Mouse (Mus musculus) myocyte (in vitro differentiated cells): ENCODE results near the gene Ndufs8. TPM values are rescaled to one million over a fixed set of nuclear protein-coding genes. Genes with fewer than 3 reads are reported as not detected.

ENCODE experiments used
- H3K27me3 ChIP-seq: one replicate; pipeline ENCODE4 v1.6.1; 2011; ENCODE audit not compliant: control insufficient read depth, insufficient read depth, insufficient read length
- H3K36me3 ChIP-seq: one replicate; pipeline ENCODE4 v1.6.1; 2011; ENCODE audit not compliant: control insufficient read depth, insufficient read depth
- H3K4me2 ChIP-seq: one replicate; pipeline ENCODE4 v1.6.1; 2011; ENCODE audit warnings: low read depth, control low read depth
- H3K4me3 ChIP-seq: one replicate; pipeline ENCODE4 v1.5.1; 2011; ENCODE audit warnings: mild to moderate bottlenecking, control low read depth, moderate library complexity
- H3K79me2 ChIP-seq: one replicate; pipeline ENCODE4 v1.6.1; 2011; ENCODE audit not compliant: control insufficient read depth, insufficient read depth
- H3ac ChIP-seq: one replicate; pipeline ENCODE4 v1.6.1; 2011; ENCODE audit not compliant: control insufficient read depth, insufficient read length
- CEBPB ChIP-seq: IDR thresholded peaks from 2 replicates; pipeline ENCODE4 v1.6.1; 2011; ENCODE audit warnings: mild to moderate bottlenecking, moderate library complexity; ENCODE audit not compliant: poor library complexity, insufficient read depth, severe bottlenecking
- E2F4 ChIP-seq: IDR thresholded peaks from one replicate; pipeline ENCODE4 v1.6.1; 2011; ENCODE audit warnings: mild to moderate bottlenecking, control low read depth, moderate library complexity; ENCODE audit not compliant: insufficient read depth
- MAX ChIP-seq: IDR thresholded peaks from one replicate; pipeline ENCODE4 v1.6.1; 2011; ENCODE audit warnings: low read depth, mild to moderate bottlenecking, control low read depth
- MYOD1 ChIP-seq, 3 experiments: IDR thresholded peaks; one replicate each; pipeline ENCODE4 v1.6.1; 2011; ENCODE audit warnings: control low read depth in 2 of 3, low read depth in 2 of 3, mild to moderate bottlenecking in 2 of 3, moderate library complexity in 1 of 3; ENCODE audit not compliant: insufficient read length in 2 of 3, control insufficient read depth in 1 of 3
- MYOG ChIP-seq, 3 experiments: IDR thresholded peaks; one replicate each; pipeline ENCODE4 v1.6.1; 2011; ENCODE audit warnings: control low read depth in 2 of 3, low read depth in 2 of 3, mild to moderate bottlenecking in 2 of 3; ENCODE audit not compliant: insufficient read length in 2 of 3, control insufficient read depth in 1 of 3, insufficient read depth in 1 of 3
- POLR2A ChIP-seq: IDR thresholded peaks from one replicate; pipeline ENCODE4 v1.6.1; 2011; ENCODE audit warnings: low read depth, mild to moderate bottlenecking, control low read depth, moderate library complexity; ENCODE audit not compliant: insufficient read length
- POLR2AphosphoS2 ChIP-seq: IDR thresholded peaks from one replicate; pipeline ENCODE4 v1.6.1; 2011; ENCODE audit warnings: low read depth, control low read depth; ENCODE audit not compliant: insufficient read length
- REST ChIP-seq: IDR thresholded peaks from one replicate; pipeline ENCODE4 v1.6.1; 2011; ENCODE audit warnings: mild to moderate bottlenecking, control low read depth, moderate library complexity; ENCODE audit not compliant: insufficient read depth, insufficient read length
- SRF ChIP-seq: IDR thresholded peaks from one replicate; pipeline ENCODE4 v1.6.1; 2011; ENCODE audit warnings: low read depth; ENCODE audit not compliant: control insufficient read depth, insufficient read length
- TCF12 ChIP-seq: IDR thresholded peaks from one replicate; pipeline ENCODE4 v1.6.1; 2011; ENCODE audit warnings: mild to moderate bottlenecking, control low read depth; ENCODE audit not compliant: poor library complexity, insufficient read depth, severe bottlenecking
- TCF3 ChIP-seq: IDR thresholded peaks from one replicate; pipeline ENCODE4 v1.6.1; 2011; ENCODE audit warnings: low read depth, control low read depth; ENCODE audit not compliant: insufficient read length
- USF1 ChIP-seq: IDR thresholded peaks from one replicate; pipeline ENCODE4 v1.6.1; 2011; ENCODE audit warnings: low read depth, mild to moderate bottlenecking, control low read depth, moderate library complexity
- polyA plus RNA-seq: library from polyadenylated mRNA; unstranded; fragments of >200 nt; fragmentation: generic; extraction: Trizol; gene quantifications from one replicate; pipeline ENCODE4 v1.2.1, GENCODE M21; 2012; ENCODE audit warnings: missing spikeins

Ndufs8 gene
- polyA plus RNA-seq, 1 experiment: 482 TPM

- Histone ChIP-seq H3K4me2 (peak overlapping the region; percentile 70), H3K36me3 (no peaks in the 10 kb centered on the region), H3K27me3 (no peaks in the 10 kb centered on the region), H3K79me2 (no peaks in the 10 kb centered on the region), H3ac (no peak overlapping the region), H3K4me3 (no peak overlapping the region)
- TF ChIP-seq TCF3 (peak; percentile 67), MYOG (IDR thresholded peaks at IDR 0.05; ENCODE audit: control insufficient read depth in 1 of 3, insufficient read depth in 1 of 3, insufficient read length in 2 of 3, low read depth in 2 of 3) (peak; percentile 2 to 96 (median 81)), MYOD1 (IDR thresholded peaks at IDR 0.05; ENCODE audit: control insufficient read depth in 1 of 3, insufficient read length in 2 of 3, low read depth in 2 of 3) (peak in 2 of 3 experiments; percentile 88 to 91), POLR2AphosphoS2 (peak; percentile 8), POLR2A (peak; percentile 39), SRF (no peak), TCF12 (no peak)
Observed at GRCm38 (mm10) chr19:3926279-3926678, 13.7 kb upstream of the Ndufs8 start.

- Histone ChIP-seq H3K27me3 (no peaks in the 10 kb centered on the region), H3K4me3 (no peak overlapping the region), H3K79me2 (no peaks in the 10 kb centered on the region), H3K36me3 (no peaks in the 10 kb centered on the region), H3K4me2 (peak overlapping the region; percentile 70), H3ac (no peak overlapping the region)
- TF ChIP-seq USF1 (peak; percentile 70), SRF (no peak)
Observed at GRCm38 (mm10) chr19:3925859-3926258, 13.3 kb upstream of the Ndufs8 start.

GRCm38 (mm10) chr19:3924868-3925267 is 12.3 kb upstream of the Ndufs8 start:
- H3ac ChIP-seq: no peak overlapping the region
- H3K36me3 ChIP-seq: no peaks in the 10 kb centered on the region
- no peaks in the 10 kb centered on the region for H3K27me3 ChIP-seq
- H3K4me3 ChIP-seq: no peak overlapping the region
- no peak for TF ChIP-seq REST
- TF ChIP-seq TCF3: no peak
- H3K79me2 ChIP-seq: no peaks in the 10 kb centered on the region
- peak overlapping the region; percentile 55 for H3K4me2 ChIP-seq

- Histone ChIP-seq H3K4me3 (no peak overlapping the region), H3K79me2 (no peaks in the 10 kb centered on the region), H3ac (no peak overlapping the region), H3K4me2 (peak overlapping the region; percentile 55), H3K27me3 (no peaks in the 10 kb centered on the region), H3K36me3 (no peaks in the 10 kb centered on the region)
- TF ChIP-seq MYOD1 (IDR thresholded peaks at IDR 0.05; ENCODE audit: control insufficient read depth in 1 of 3, insufficient read length in 2 of 3, low read depth in 2 of 3) (no peak), MAX (no peak), USF1 (no peak), E2F4 (no peak), POLR2A (no peak), MYOG (IDR thresholded peaks at IDR 0.05; ENCODE audit: control insufficient read depth in 1 of 3, insufficient read depth in 1 of 3, insufficient read length in 2 of 3, low read depth in 2 of 3) (no peak), TCF3 (no peak), REST (no peak), CEBPB (no peak), SRF (no peak)
Observed at GRCm38 (mm10) chr19:3924190-3924589, 11.6 kb upstream of the Ndufs8 start.

GRCm38 (mm10) chr19:3923586-3923985 is 11.0 kb upstream of the Ndufs8 start:
- TF ChIP-seq MYOG (IDR thresholded peaks at IDR 0.05; ENCODE audit: control insufficient read depth in 1 of 3, insufficient read depth in 1 of 3, insufficient read length in 2 of 3, low read depth in 2 of 3): peak; percentile 93 to 100 (median 99)
- no peak for TF ChIP-seq CEBPB
- peak; percentile 40 for TF ChIP-seq USF1
- TF ChIP-seq POLR2A: peak; percentile 43
- TF ChIP-seq POLR2AphosphoS2: peak; percentile 72
- TF ChIP-seq SRF: peak; percentile 5
- peak; percentile 99 for TF ChIP-seq TCF3
- peak; percentile 99 for TF ChIP-seq TCF12
- no peak for TF ChIP-seq E2F4
- TF ChIP-seq REST: no peak
- TF ChIP-seq MAX: no peak
- TF ChIP-seq MYOD1 (IDR thresholded peaks at IDR 0.05; ENCODE audit: control insufficient read depth in 1 of 3, insufficient read length in 2 of 3, low read depth in 2 of 3): peak; percentile 97 to 100 (median 98)
- Histone ChIP-seq H3K27me3 (no peaks in the 10 kb centered on the region), H3K4me2 (peak overlapping the region; percentile 55), H3ac (no peak overlapping the region), H3K4me3 (no peak overlapping the region), H3K36me3 (no peaks in the 10 kb centered on the region), H3K79me2 (no peaks in the 10 kb centered on the region)
